8 mouse cellular contexts compared by ENCODE assay signal in the genomic region with DNA sequence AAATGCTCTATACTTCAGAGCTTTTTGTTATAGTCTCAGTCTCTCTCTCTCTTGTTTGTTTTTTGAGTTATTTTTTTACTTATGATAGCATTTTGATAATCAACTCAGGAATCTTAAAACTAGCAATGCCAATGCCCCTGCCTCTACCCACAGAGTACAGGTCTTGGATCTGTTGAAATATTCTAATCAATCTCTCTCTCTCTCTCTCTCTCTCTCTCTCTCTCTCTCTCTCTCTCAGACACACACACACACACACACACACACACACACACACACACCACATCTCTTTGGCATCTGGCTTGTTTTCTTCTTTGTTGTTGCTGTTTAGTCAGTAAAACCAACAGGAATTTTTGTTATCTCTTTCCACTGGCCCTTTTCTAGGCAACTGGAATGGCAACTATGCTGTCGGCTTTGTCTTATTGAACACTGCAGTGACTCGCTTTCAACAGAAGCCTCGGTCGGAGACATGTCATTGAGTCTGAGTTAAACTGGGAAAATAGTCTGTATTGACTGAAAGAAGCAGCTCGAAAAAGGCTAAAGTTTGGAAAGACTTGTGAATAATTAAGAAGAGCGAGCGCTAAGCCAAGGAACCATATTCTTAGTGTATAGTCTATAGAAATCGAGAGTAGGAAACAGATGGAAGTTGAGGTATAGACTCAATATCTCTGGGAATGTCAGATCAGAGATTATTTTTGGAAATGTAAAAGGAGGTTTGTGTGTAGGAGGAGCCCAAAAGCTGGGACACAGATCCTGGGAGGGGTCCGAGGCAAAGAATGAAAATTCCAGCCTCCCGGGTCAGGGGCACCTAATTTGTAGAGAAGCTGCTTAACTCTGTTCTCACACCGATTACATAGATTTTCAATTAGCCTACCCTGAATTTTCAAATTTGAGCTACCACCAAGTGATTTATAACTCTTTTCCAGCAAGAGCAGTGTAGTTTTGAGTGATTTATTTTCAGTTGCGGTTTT. TPM values are rescaled to one million over a fixed set of nuclear protein-coding genes. Genes with fewer than 3 reads are reported as not detected.
DNase-seq lines count a peak whose midpoint lies in the region; ATAC-seq and TF ChIP-seq lines count a peak whose summit lies in the region.
"Had no signal": no experiment of that assay in that cellular context is flagged by ENCODE, and none has a peak within 500 bp of the region (broad histone marks: within the 10 kb centered on the region; RNA-seq: fewer than 3 reads in every experiment).

No protein-coding gene starts in this region.

- no peaks in the 10 kb centered on the region for H3K36me3 ChIP-seq in neural tube, embryonic 11.5 days (ENCODE audit: control insufficient read depth, insufficient read depth, low read length)
- no peaks in the 10 kb centered on the region for H3K36me3 ChIP-seq in heart, embryonic 14.5 days (ENCODE audit: control insufficient read depth, insufficient read depth, low read length)
- no peaks in the 10 kb centered on the region for H3K36me3 ChIP-seq in limb, embryonic 14.5 days (ENCODE audit: control insufficient read depth, insufficient read depth, low read length)

- WGBS in neural tube, embryonic 11.5 days, result 58% methylated on average over 12 of the region's 12 CpGs
- 17% methylated on average over 12 of the region's 12 CpGs for WGBS in heart, embryonic 14.5 days
- whole genome bisulfite sequencing in limb, embryonic 14.5 days, result 52% methylated on average over 12 of the region's 12 CpGs

- no peaks in the 10 kb centered on the region for H3K4me1 ChIP-seq in neural tube, embryonic 11.5 days (ENCODE audit: control insufficient read depth, insufficient read depth, low read length)
- peaks cover 2 to 8% of the 10 kb centered on the region in 2 experiments; a peak in 2 of 4 replicates for H3K4me1 ChIP-seq in heart, embryonic 14.5 days (ENCODE audit: control insufficient read depth in 2 of 2, insufficient read depth in 2 of 2, low read length in 2 of 2)
- H3K4me1 ChIP-seq in limb, embryonic 14.5 days (ENCODE audit: control insufficient read depth, insufficient read depth, low read length), result no peaks in the 10 kb centered on the region; the same call in 1 of the 2 replicates

- no peak for TF ChIP-seq POLR2A in limb, embryonic 14.5 days (IDR thresholded peaks at IDR 0.05; ENCODE audit: borderline replicate concordance, extremely low read depth, insufficient read depth, insufficient read length)

- H3K27me3 ChIP-seq in neural tube, embryonic 11.5 days (ENCODE audit: control insufficient read depth, insufficient read depth, low read length), result no peaks in the 10 kb centered on the region
- no peaks in the 10 kb centered on the region for H3K27me3 ChIP-seq in heart, embryonic 14.5 days (ENCODE audit: control insufficient read depth, insufficient read depth, low read length)
- no peaks in the 10 kb centered on the region for H3K27me3 ChIP-seq in limb, embryonic 14.5 days (ENCODE audit: control insufficient read depth, insufficient read depth, low read length)

- no peak overlapping the region; the same call in 1 of the 2 replicates for H3K4me3 ChIP-seq in neural tube, embryonic 11.5 days (ENCODE audit: low read depth, low read length)
- peak overlapping the region; percentile 28 to 41 for H3K4me3 ChIP-seq in heart, embryonic 14.5 days (ENCODE audit: control insufficient read depth in 1 of 2, insufficient read depth in 1 of 2, low read depth in 1 of 2, low read length in 2 of 2)
- H3K4me3 ChIP-seq in limb, embryonic 14.5 days (replicated peaks; ENCODE audit: low read length), result peak overlapping the region; percentile 17

- H3K4me2 ChIP-seq in neural tube, embryonic 11.5 days (ENCODE audit: low read depth), result peak overlapping the region; percentile 36
- H3K4me2 ChIP-seq in heart, embryonic 14.5 days (ENCODE audit: low read length), result peak overlapping the region; percentile 75
- H3K4me2 ChIP-seq in limb, embryonic 14.5 days (replicated peaks; ENCODE audit: low read depth, low read length, severe bottlenecking), result peak overlapping the region; percentile 34

- H3K9ac ChIP-seq in neural tube, embryonic 11.5 days (ENCODE audit: low read length), result no peak overlapping the region
- peak overlapping the region; percentile 62 for H3K9ac ChIP-seq in heart, embryonic 14.5 days (ENCODE audit: low read length)
- no peak overlapping the region for H3K9ac ChIP-seq in limb, embryonic 14.5 days (ENCODE audit: low read depth, low read length, severe bottlenecking)

- no peak overlapping the region for H3K27ac ChIP-seq in neural tube, embryonic 11.5 days (ENCODE audit: low read depth, low read length)
- H3K27ac ChIP-seq in heart, embryonic 14.5 days (replicated peaks in 1 of 2; ENCODE audit: control insufficient read depth in 1 of 2, insufficient read depth in 1 of 2, low read depth in 2 of 2, low read length in 2 of 2), result peak overlapping the region; percentile 54 to 70
- H3K27ac ChIP-seq in limb, embryonic 14.5 days (replicated peaks; ENCODE audit: low read depth, low read length), result no peak overlapping the region

- no peak for DNase-seq in neural tube, embryonic 11.5 days (ENCODE audit: low spot score)
- DNase-seq in neural tube, embryonic 10.5 days (ENCODE audit: extremely low spot score, low spot score), result no peak
- no peak for DNase-seq in limb, embryonic 14.5 days (ENCODE audit: low spot score)
- no peak for DNase-seq in adrenal gland, adult 2 months
- no peak for DNase-seq in spleen, adult 12 weeks (ENCODE audit: low spot score)
- no peak for DNase-seq in gastrocnemius, postnatal 10 days
- DNase-seq: kidney, postnatal 4 days had no signal

- ATAC-seq in neural tube, embryonic 11.5 days (ENCODE audit: insufficient read depth, low FRiP score, low TSS enrichment), result no peak; the same call in 1 of the 2 replicates
- ATAC-seq in heart, embryonic 14.5 days (ENCODE audit: insufficient number of reproducible peaks, insufficient read depth, low FRiP score, low read depth), result no peak
- ATAC-seq in limb, embryonic 14.5 days (ENCODE audit: low FRiP score, low read depth), result no peak

- no peaks in the 10 kb centered on the region for H3K9me3 ChIP-seq in neural tube, embryonic 11.5 days (ENCODE audit: control insufficient read depth, low read length)
- no peaks in the 10 kb centered on the region for H3K9me3 ChIP-seq in heart, embryonic 14.5 days (ENCODE audit: control insufficient read depth, low read length)
- H3K9me3 ChIP-seq in limb, embryonic 14.5 days (ENCODE audit: control insufficient read depth, low read length), result no peaks in the 10 kb centered on the region

RNA-seq across cellular contexts. Expression of a gene that starts 47.0 kb away (rescaled TPM):
- 25.2 and 26.6 TPM in 2 replicates for polyA plus RNA-seq in neural tube, embryonic 11.5 days (2014; fragmentation: Nextera tagmentation; extraction: Ambion mirVana)
- polyA plus RNA-seq in heart, embryonic 14.5 days (2014; fragmentation: Nextera tagmentation; extraction: Ambion mirVana), result 5.4 and 6.2 TPM in 2 replicates
- polyA plus RNA-seq in limb, embryonic 14.5 days (2012; rRNA removed), result 5.4 and 7.1 TPM in 2 replicates
- 6.1 and 6.5 TPM in 2 replicates for polyA plus RNA-seq in limb, embryonic 14.5 days (2014; fragmentation: Nextera tagmentation; extraction: Ambion mirVana)
- 1 to 10 TPM; 5.4 to 7.4 TPM for total RNA-seq in adrenal gland, adult 2 months (2021)
- 2.7 and 3.0 TPM in 2 replicates for polyA plus RNA-seq in adrenal gland, adult 2 months (2012; rRNA removed)
- total RNA-seq in gastrocnemius, postnatal 10 days (2021), result 1 to 10 TPM in 1 of 2 experiments, under 1 TPM in 1; 0.82 to 1.3 TPM

Comparison
In these comparisons a context has a peak if more than half of its experiments do, and no peak if none do; other contexts are left out.
1. H3K27ac ChIP-seq: peak in heart, embryonic 14.5 days (2 of 2); none in neural tube, embryonic 11.5 days (single experiment) and limb, embryonic 14.5 days (single experiment).
2. Peak in every context shown above with its lines, with median percentiles within 50 percentile points of each other: H3K4me2 ChIP-seq.